Mouse (Mus musculus) right cerebral cortex, postnatal 4 days (tissue): Measurements from ENCODE around the gene Bcl2.
A peak's percentile ranks its signal among the peaks of the same experiment; 100 is the strongest.

Experiments
- DNase-seq: peaks from one replicate; pipeline ENCODE4 v3.0.0-alpha.2; 2022

Bcl2 gene

GRCm38 (mm10) chr1:106616955-106617354, 97.1 kb downstream of the Bcl2 start:
- DNase-seq = no peak

DNA sequence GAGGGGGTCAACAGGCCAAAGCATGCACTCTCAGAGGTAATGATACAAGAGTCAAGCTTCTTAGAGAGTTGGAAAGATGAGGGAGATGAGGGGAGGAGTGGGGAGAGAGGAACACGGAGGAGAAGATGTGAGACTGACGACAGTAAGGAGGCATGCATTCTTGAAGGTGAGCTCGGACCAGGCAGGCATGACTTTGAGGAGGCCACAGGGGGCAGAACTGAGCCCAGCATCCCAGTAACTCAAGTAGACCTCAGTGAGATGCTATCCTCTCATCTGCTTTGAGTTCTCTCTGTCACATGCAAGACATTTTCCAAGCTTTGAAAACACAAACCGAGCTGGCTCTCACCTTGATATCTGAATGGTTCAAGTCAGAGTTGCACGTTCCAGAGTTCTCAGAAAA, 100.7 kb downstream of the Bcl2 start:
- no peak for DNase-seq

DNA sequence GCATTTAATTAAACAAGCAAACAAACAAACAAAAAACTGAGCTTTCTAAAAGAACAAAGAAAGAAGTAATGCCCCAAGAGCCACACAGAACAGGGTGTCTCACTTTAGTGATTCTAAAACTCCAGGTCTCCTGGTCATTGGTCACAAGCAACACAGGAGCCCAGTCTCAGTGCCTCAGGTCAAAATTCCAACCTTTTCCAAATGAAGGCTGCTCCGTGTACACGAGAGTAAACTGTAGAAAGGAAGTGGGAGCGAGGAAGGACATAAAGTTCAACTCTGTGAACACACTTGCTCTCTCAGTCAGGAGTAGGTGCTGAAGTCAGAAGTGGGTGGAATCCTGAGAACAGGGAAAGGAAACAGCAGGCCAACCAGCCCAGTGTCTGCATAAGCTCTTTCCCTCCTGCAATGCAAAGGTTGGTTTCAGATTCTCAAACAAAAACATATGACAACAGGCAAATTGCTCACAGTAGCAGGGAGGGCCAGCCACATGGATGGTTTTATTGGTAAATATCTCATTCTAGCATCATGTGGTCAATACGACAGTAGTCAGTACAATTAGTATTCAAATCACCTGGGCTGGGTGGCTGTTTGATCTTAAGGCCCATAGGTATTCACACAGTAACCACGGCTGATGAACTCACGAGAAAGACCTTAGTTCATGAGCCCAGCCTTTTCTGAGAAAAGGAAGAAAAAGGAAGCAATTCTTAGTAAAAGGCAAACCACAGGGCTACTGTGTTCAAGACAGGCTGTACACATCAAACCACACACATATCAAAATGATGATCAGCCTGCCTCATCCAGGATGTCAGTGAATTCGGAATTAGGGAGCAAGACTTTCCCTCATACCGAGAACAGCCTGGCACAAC, 101.7 kb downstream of the Bcl2 start:
- DNase-seq = no peak

DNA sequence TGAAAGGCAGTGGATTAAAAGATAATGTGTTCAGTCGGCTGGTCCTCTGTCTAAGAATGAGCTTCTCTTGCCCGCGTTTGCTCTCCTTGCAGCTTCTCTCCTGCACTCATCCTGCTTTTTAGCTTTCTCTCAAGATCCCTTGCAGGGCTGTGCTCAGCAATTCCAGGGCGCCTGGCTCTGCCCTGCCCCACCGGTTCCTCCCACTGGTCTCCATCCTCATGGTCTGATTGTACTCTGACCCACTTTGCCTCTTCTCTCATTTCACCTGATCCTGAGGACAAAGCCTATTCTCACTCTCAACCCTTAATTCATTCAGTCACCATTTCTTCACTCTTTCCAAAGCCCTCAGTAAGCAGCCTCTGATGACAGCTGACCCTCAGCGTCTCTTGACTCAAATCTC, 102.8 kb downstream of the Bcl2 start:
- DNase-seq = no peak

DNA sequence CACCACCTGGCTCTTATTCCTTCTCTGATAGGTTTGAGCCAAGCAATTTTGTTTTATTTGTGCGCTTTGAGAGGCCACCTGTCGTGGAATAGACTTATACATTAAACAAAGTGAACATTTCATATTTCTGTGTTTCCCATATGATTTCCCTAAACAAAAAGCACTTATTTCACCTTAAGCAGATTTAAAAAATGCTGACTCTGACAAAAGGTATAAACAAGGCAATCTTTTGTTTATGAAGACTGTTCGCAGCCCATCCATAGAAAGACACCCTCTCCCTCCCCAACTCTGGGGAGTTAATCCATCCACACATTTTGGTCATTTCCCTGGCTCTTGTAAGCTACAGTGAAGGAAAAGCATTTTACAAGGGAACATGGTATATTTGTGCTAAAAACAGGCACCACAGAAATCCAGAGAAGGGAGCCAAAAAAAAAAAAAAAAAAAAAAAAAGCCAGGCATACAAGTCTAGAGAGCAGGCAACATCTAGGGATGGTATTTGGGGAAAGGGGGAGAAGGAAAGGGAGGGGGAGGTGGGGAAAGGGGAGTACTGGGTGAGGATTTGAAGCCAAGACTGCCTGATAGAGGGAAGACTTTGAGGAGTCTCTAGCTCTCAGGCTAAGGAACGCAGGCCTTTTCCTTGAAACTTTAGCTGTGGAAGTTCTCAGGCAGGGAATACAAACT, 105.8 kb downstream of the Bcl2 start:
- DNase-seq = no peak

- no peak for DNase-seq
Observed at GRCm38 (mm10) chr1:106606951-106607350, 107.1 kb downstream of the Bcl2 start.

DNA sequence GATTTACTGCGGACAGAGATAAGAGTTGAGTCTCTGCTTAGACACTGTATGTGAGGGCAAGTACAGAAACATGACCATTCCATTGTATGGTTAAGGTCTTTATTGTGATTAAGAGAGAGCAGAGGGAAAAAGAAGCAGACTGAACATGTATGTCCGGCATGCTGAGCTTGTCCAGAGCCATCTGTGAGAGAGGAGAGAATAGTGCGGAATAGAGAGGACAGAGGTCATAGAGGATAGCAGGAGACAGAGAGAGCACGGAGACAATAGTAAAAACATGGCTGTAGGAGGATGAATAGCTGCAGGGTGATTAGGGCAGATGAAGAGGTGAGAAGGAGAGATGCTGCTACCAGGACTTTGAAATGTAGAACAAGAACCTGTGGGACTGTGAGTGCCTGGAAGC, 110.7 kb downstream of the Bcl2 start:
- no peak for DNase-seq

DNA sequence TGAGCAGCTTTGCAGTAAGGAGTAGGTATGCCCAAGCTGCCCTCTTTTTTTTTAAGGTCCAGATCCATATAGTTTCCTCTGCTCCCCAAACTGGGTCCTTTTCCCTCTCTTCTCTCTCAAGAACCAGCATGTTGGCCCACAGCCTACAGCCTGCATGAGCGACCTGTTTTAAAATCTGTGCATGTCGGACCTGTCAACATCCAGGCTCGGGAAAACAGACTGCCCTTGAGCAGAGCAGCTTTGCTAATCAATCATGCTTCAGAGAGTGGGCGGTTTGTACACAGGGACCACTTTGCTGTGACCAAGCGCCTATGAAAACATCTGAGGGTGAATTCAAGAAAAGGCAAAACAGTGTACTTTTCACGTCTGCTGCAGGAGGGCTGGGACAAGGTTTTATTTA, 111.1 kb downstream of the Bcl2 start:
- DNase-seq = peak; percentile 52

GRCm38 (mm10) chr1:106602536-106602935, 111.5 kb downstream of the Bcl2 start:
- DNase-seq = no peak

DNA sequence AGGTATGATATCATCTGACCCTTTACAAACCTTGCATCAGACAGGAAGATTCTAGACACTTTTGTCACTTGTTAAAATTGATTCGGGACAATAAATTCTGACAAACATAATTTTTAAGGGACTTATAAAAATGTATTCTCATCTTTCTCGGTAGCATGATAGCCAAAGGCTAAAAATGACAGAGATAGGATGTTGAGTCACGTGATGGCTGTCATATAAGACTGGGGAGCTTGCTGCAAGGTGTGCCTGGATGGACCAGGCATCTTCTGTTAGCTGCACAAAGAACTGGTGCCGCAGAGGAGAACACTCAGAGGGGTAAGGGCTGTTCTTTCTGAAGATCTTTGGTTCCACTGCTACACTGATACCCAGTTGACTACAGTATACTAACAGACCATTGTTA, 112.8 kb downstream of the Bcl2 start:
- DNase-seq = no peak

DNA sequence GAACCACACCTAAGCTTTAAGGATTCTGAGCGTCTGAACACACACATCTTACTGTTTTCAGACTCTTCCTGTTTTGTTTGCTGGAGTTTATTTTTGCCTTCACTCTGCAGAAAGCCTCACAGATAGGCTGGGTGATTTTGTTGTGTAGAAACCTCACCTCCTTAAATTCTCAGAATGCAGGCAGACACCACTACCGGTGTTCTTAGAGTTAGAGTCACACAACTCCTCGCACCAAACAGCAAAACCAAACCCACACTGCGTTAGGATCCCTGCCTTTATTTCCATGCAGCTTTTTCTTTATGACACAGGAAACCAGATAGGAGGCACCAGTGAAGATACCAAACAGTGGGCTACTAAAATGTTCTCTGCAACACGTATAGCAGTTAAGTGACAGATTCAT, 113.2 kb downstream of the Bcl2 start:
- DNase-seq = no peak

DNA sequence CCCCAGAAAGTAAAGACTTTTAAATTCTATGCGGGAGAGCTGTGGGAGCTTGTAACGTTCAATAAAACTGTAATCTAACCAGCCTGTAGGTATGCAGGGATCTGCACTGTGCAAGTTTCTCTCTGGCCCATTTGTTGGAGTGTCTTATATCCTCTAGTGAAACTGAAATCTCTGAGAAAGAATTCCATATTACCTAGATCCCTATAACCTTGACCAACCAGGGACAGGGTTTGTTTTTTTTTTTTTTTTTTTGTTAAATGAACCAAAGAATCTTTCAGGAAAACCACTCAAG, 115.8 kb downstream of the Bcl2 start:
- no peak for DNase-seq

- no peak for DNase-seq
Observed at GRCm38 (mm10) chr1:106597575-106598291, 116.3 kb downstream of the Bcl2 start.

DNA sequence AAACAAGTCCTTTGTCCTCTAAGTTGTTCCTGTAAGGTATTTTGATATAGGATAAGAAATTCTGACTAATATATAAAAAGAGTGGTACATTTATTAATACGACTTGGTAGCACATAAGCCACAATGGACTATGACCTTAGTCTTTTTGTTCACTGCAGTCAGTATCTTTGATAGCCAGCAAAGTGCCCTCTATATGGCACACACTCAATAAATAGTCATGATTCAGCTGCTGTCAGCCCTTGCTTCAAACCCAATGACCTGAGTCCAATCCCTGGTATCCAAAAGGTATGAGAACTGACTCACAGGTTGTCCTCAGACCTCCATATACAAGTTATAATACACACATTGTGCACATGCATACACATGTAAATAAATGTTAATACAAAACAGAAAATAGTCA, 117.7 kb downstream of the Bcl2 start:
- DNase-seq = no peak

- no peak for DNase-seq
Observed at GRCm38 (mm10) chr1:106595286-106595885, 118.7 kb downstream of the Bcl2 start.

DNA sequence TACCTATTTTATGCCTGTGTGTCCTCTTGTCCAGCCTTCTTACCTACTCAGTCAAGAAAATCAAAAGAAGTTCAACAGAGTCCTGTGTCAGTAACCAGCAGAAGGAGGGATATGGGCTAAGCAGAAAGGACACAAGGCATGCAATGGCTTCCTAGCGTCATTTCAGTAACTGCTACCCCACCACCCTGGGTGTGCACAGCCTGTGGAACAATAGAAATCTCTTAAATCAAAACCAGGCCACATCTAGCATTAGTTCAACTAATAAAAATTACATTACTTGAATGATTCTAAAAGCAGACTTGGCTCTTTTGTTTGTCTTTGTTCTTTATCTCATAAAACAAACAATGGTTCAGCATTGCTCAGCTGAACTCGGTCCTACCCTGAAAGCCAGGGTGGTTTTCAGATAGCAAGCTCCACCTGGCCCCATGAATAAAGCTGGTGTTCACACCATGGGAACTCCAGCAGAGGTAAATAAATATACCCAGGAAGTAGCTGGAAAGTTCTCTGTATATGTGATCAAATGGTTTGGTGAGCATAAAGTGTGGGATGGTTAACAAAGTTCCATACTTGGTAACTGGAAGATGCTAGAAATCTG, 122.8 kb downstream of the Bcl2 start:
- no peak for DNase-seq

DNA sequence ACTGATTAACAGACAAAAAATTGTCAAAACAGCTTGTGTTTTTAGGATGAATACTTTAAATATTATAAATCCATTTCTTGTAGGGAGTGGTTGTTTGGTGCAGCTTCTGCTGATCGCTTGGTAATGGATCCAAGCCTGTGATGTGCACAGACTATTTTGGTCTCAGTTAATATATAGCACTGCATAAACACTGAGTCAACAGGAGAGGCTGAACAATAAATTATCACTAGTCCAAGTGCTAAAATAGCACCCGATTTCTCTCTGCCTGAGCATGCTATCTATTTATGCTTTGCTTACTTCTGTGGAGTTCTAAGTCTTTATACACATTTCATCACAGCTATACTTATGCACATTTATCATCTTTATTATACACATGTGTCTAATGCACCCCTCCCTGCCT, 124.9 kb downstream of the Bcl2 start:
- no peak for DNase-seq

GRCm38 (mm10) chr1:106587866-106588470, 126.1 kb downstream of the Bcl2 start:
- DNase-seq = no peak

DNA sequence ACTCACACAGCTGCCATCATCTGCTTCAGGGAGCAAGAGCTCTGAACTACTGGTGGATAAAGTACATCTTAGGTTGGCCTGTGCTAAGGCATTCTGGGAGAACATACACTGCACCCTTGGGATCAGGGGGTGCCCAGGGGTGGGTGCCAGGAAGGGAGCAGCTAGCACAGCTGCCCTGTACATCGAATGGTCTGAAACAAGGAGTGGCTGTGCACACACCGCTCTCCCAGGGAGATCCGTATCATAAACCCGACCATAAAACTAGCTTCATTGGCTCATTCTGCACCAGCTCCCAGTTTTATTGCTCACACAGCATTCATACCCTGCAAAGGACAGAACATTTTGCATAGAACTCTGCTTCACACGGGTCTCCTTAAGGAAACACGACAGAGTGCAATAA, 127.3 kb downstream of the Bcl2 start:
- no peak for DNase-seq

DNA sequence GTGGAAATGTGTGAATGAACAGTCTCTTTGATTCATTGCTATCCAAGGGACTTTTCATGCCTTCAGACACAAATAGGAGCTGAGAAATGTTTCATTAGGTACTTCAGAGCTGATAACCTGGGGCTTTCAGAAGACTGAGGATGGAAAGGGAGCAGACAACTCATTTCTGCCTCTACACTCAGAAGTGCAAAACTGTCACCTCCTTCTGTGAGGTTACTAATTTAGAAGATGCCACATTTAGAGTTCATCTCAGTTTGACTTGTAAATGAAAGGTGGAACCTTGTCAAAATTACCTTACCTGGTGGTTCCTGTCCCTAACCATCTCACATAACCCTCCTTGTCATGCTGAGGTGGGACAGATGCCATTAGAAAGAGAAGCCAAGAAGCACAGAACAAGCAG, 128.7 kb downstream of the Bcl2 start:
- no peak for DNase-seq

DNA sequence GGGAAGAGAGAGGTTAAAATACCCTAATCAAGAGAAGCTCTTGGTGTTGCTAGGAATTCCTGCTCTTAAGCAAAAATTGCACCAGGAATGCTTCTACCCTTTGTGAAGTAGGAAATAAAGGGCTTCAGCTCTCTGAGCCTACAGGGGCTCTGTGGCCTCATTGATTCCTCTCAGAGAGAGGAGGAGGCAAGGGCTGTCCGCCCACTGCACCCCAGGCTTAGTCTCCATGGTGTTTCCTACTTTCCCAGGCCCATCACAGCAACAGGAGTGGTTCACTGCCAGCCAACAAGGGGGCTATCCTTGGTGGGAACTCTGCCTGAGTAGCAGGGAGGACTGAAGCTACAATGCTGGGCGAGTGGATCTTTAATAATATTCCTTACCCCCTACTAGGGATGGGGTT, 129.2 kb downstream of the Bcl2 start:
- DNase-seq = no peak

DNA sequence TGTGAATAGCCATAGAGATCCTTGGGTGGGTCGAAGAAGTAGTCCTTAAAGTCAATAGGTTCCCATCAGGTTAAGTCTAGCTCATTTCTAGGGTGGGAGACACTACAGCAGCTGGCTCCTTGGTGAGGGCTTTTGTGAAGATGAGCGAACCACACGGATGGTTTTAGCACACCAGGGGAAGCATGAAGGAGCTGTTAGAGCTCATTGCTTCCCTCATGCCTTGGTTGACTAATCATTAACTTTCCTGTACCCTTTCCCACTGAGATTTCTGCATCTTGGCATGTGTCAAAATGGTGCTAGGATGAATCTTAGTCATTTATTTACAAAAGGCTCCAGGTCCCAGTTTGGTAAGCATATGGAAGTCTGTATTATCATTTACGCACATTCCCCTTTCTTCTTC, 129.8 kb downstream of the Bcl2 start:
- DNase-seq = no peak
